Mouse (Mus musculus): Measurements from ENCODE around the gene Crocc. TPM values are rescaled to one million over a fixed set of nuclear protein-coding genes. Genes with fewer than 3 reads are reported as not detected.

Crocc gene
- polyA plus RNA-seq, 1 experiment from 2014 or later = 10.0 TPM

DNA sequence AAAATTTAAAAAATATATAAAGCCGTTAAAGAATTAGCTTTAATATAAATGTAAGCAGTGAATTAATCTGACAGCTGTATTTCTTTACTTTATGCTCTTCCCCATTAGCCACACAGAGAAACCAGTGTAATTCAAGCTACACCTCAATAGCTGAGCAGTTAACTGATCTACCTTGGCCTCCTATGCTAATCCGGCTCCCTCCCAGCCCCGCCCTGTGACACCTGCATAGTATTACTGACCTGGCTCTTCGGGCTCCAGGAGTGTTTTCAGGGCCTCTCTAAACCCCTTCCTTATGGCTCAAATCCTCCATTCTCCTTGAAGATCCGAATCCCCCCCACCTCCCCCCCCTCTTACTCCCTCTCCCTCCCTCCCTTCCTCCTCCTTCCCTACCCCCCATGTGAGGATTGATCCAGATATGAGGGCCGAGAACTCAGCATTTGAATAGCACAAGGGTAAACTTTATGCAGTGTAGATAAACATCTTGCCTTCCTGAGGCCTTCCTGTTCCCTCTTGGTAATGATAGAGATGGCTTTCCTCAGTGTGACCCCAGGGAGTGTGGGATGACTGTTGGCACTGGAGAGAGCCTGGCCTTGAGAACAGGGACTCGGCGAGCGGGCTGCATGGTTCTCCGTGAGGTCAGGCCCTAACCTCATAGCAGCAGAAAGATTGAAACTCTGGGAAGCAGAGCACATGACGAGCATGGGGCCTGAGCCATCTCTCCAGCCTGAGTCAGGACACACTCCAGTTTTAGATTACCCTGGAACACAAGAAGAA is 92.8 kb downstream of the Crocc start:
- 87% methylated on average over 11 of the region's 11 CpGs for WGBS

More for the DNA sequence above, 92.8 kb downstream of the Crocc start:
- no peaks in the 10 kb centered on the region for H3K27me3 ChIP-seq (ENCODE audit: poor library complexity, severe bottlenecking)
- H3K4me3 ChIP-seq = no peak overlapping the region
- H3K4me1 ChIP-seq = peaks cover 19% of the 10 kb centered on the region
- no peak for DNase-seq (ENCODE audit: extremely low spot score, low spot score)
- H3K9me3 ChIP-seq = no peaks in the 10 kb centered on the region
- H3K27ac ChIP-seq = no peak overlapping the region
- peaks cover 68% of the 10 kb centered on the region for H3K36me3 ChIP-seq (replicated peaks)

Other genes starting within 250 kb of the Crocc start
- 0.16 and 0.23 TPM in 2 replicates for gene Padi3, start 249.9 kb downstream of the Crocc start, polyA plus RNA-seq (2016; fragmentation: Nextera tagmentation; extraction: Ambion mirVana)
- gene Padi1, start 214.8 kb downstream of the Crocc start, polyA plus RNA-seq (2016; fragmentation: Nextera tagmentation; extraction: Ambion mirVana) = 0.06 and 0.10 TPM in 2 replicates
- gene Padi2, start 154.2 kb downstream of the Crocc start, polyA plus RNA-seq (2016; fragmentation: Nextera tagmentation; extraction: Ambion mirVana) = 0.30 and 0.66 TPM in 2 replicates
- 411 and 415 TPM in 2 replicates for gene Sdhb, start 99.3 kb downstream of the Crocc start, polyA plus RNA-seq (2016; fragmentation: Nextera tagmentation; extraction: Ambion mirVana)
- gene Atp13a2, start 73.7 kb downstream of the Crocc start, polyA plus RNA-seq (2016; fragmentation: Nextera tagmentation; extraction: Ambion mirVana) = 39.9 and 40.6 TPM in 2 replicates
- 265 TPM in 2 replicates for gene Mfap2, start 50.1 kb downstream of the Crocc start, polyA plus RNA-seq (2016; fragmentation: Nextera tagmentation; extraction: Ambion mirVana)
- gene Necap2, start 17.8 kb upstream of the Crocc start, polyA plus RNA-seq (2016; fragmentation: Nextera tagmentation; extraction: Ambion mirVana) = 54.1 and 54.7 TPM in 2 replicates
- gene Spata21, start 27.8 kb upstream of the Crocc start, polyA plus RNA-seq (2016; fragmentation: Nextera tagmentation; extraction: Ambion mirVana) = 0.15 and 0.17 TPM in 2 replicates
- gene Szrd1, start 79.2 kb upstream of the Crocc start, polyA plus RNA-seq (2016; fragmentation: Nextera tagmentation; extraction: Ambion mirVana) = 38.2 and 45.2 TPM in 2 replicates
- gene Fbxo42, start 87.4 kb upstream of the Crocc start, polyA plus RNA-seq (2016; fragmentation: Nextera tagmentation; extraction: Ambion mirVana) = 27.0 and 29.6 TPM in 2 replicates
- gene Rsg1, start 153.4 kb upstream of the Crocc start, polyA plus RNA-seq (2016; fragmentation: Nextera tagmentation; extraction: Ambion mirVana) = 7.3 and 7.8 TPM in 2 replicates
- gene Arhgef19, start 178.9 kb upstream of the Crocc start, polyA plus RNA-seq (2016; fragmentation: Nextera tagmentation; extraction: Ambion mirVana) = 1.3 and 2.2 TPM in 2 replicates
- 3.3 and 3.7 TPM in 2 replicates for gene Epha2, start 240.7 kb upstream of the Crocc start, polyA plus RNA-seq (2016; fragmentation: Nextera tagmentation; extraction: Ambion mirVana)